Mouse (Mus musculus): Measurements from ENCODE around the gene Chrm3.

The Chrm3 gene

GRCm38 (mm10) chr13:9895045-9895625, 465.5 kb downstream of the Chrm3 start:
- DNase-seq (ENCODE audit: low read depth, low spot score), result no peak

- no peak for DNase-seq (ENCODE audit: low read depth, low spot score)
Measured at GRCm38 (mm10) chr13:9891088-9891487, 469.6 kb downstream of the Chrm3 start.

DNA sequence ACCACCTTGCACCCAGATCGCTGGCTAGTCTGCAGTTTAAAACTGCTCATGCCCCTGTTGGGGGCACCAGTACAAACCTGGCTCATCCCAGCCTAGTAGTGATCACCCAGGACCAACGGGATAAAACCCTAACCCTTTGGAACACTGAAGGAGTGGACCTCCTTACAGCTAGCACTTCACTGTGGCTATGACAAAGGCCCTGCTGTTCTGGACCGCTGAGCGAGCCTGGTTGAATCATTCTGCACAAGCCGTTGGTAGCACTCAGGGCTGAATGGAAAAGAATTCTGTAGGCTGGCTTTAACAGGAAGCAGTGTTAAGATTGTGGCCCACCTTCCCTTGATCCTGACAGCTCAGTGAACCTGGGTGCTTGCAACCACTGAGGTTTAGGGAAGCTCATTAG, 470.2 kb downstream of the Chrm3 start:
- no peak for DNase-seq (ENCODE audit: low read depth, low spot score)

GRCm38 (mm10) chr13:9889954-9890353, 470.7 kb downstream of the Chrm3 start:
- no peak for DNase-seq (ENCODE audit: low read depth, low spot score)

- no peak for DNase-seq (ENCODE audit: low read depth, low spot score)
Measured at GRCm38 (mm10) chr13:9888284-9888683, 472.4 kb downstream of the Chrm3 start.

DNA sequence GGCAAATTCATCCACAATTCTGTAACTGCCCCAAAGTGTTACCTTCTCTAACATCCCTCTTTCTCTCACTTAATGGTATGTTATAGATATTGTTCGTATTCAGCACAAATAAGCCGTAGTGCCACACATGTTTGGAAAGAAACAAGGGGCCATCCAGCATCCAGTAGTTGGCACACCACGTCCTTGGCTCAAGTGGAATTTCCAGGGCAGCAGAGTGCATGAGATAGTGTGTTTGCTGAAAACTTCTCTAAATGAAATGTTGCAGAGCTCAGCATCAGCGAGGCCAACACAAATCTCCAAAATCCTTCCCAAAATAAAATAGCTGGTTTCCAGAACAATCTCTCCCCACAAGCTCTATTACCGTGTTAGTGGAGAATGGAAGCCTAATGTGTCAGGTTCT, 473.4 kb downstream of the Chrm3 start:
- DNase-seq (ENCODE audit: low read depth, low spot score), result no peak

GRCm38 (mm10) chr13:9886465-9887135, 474.0 kb downstream of the Chrm3 start:
- DNase-seq (ENCODE audit: low read depth, low spot score), result no peak

- DNase-seq (ENCODE audit: low read depth, low spot score), result peak; percentile 31
Measured at GRCm38 (mm10) chr13:9882362-9883282, 478.0 kb downstream of the Chrm3 start.

DNA sequence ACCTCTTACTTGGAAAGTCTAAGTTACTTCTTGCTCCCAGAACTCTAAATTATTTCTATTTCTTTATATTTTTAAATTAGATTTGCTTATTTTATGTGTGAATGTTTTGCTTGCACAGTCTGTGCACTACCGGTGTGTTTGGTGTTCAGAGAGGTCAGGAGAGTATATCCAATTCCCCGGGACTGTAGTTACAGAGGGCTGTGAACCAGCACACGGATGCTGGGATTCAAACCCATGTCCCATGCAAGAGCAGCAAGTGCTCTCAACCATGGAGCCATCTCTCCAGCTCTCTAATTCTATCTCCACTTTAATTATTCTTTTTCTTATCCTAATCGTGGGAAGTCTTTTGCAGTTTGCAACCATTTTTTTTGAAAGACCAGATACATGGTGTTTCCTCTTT, 478.7 kb downstream of the Chrm3 start:
- no peak for DNase-seq (ENCODE audit: low read depth, low spot score)

DNA sequence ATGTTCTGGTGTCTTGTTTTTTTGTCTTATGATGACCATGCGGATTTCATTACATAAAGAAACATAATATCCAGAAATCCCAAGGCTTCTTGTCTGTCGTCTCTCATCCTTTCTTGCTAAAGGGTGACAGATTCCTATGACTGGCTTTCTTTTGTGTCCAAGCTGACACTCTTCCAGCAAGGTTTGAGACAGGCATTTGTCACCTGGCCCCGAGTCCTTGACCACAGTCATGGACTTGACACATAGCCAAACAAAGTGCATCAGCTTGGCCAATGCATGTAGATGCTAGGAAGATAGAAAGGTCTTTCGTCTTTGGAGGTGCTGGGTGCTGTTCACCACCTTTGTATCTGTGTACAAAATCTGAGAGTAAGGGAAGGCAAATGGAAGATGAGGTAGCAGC, 480.2 kb downstream of the Chrm3 start:
- no peak for DNase-seq (ENCODE audit: low read depth, low spot score)

DNA sequence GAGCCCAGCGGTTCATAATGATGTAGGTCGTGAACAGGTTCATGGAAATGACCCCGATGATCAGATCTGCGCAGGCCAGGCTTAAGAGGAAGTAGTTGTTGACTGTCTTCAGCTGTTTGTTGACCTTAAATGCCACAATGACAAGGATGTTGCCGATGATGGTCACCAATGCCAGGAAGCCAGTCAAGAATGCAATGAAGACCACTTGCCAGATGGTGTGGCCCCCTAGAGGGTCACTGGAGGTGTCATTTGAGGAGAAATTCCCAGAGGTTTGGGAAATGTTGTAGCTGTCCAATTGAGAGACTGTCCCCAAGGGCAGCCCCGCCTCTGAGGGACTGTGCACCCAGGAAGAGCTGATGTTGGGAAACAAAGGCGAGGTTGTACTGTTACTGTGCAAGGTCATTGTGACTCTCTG, 482.0 kb downstream of the Chrm3 start:
- DNase-seq (ENCODE audit: low read depth, low spot score), result no peak

GRCm38 (mm10) chr13:9873377-9873776, 487.3 kb downstream of the Chrm3 start:
- DNase-seq (ENCODE audit: low read depth, low spot score), result no peak

DNA sequence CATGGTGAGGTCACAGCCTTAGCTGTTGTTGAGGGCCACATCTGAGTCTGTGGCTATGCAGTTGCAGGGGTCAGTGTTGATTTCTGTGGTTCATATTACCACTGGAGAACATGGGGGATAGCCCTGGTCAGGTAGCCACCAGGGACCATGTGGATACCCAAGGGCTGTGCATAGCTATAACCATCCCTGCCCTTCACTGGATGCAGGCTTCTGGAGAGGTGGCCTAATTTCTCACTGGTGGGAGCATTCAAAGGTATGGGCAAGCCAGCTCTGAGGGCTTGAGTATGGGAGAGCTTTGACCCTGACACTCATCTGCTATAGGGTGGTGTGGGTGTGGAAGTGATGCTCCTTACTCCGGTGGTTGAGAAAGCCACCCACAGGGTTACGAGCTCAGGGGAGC, 494.5 kb downstream of the Chrm3 start:
- DNase-seq (ENCODE audit: low read depth, low spot score), result no peak

- no peak for DNase-seq (ENCODE audit: low read depth, low spot score)
Measured at GRCm38 (mm10) chr13:9847515-9847914, 513.1 kb downstream of the Chrm3 start.

DNA sequence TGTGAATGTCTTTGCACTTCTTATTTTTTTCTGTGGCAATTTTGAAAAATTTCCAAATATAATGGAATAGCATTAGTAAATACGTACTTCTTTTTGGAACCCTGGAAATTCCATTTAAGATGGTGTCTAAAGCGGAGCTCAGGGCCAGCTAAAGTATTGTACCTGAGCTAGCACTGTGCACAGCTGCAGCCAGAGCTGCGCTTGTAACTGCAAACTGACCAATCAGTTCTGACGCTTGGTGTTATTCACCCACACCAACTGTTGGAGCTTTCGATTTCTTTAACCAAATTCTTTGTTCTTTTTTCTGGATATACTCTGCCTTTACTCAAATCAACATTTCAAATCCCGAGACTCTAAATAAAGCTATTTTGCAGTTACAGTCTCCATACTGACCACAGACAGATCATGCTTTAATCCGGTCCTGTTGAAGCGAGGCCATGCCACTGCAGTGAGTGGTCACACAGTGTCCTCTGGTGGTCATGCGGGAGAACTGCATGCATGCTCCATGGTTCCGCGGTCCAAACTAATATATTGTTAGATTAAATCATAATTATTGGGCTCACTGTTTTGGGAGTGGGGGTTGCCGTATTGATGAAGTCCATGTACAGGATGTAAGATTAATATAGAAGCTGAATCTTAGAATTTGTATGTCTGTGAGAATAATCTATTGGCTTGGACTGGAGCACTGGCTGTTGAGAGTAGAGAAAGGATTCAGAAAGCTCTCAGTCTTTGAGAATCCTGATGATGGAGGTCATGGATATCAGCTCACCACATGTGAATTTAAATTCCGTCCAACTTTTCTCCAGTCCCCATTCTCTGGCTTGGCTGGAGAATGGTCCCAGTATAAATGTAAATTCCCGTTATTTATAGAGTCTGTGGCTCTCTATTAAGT, 513.9 kb downstream of the Chrm3 start:
- no peak for DNase-seq (ENCODE audit: low read depth, low spot score)

GRCm38 (mm10) chr13:9834146-9834679, 526.4 kb downstream of the Chrm3 start:
- peak; percentile 46 for DNase-seq (ENCODE audit: low read depth, low spot score)

DNA sequence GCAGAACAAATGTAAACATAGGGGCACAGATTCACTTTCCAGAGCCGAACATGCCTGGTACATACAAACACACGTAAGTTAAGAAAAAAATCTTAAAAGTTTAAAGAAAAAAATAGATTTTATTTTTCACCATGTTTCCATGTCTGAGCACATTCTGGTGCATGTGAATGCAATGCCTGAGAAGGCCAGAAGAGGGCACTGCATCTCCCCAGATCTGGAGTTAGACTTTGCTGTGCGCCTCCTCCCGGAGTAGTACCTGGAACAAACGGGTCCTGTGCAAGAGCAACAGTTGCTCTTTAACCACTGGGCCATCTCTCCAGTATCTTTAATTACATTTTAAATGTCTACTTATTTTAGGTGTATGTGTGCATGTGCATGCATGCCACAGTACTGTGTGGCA, 534.4 kb downstream of the Chrm3 start:
- no peak for DNase-seq (ENCODE audit: low read depth, low spot score)

Measured in WW6 (cell line).